Mouse (Mus musculus) neural tube, embryonic 11.5 days (tissue): ENCODE data around the gene Fgf7. TPM values are rescaled to one million over a fixed set of nuclear protein-coding genes. Genes with fewer than 3 reads are reported as not detected.

ENCODE experiments used
- ATAC-seq: fragments of 200-750 bp; cut with Nextera tagmentation; 2 replicates; pipeline ENCODE4 v1.8.0; 2017; ENCODE audit warnings: moderate number of reproducible peaks, mild to moderate bottlenecking, moderate TSS enrichment, moderate library complexity; ENCODE audit not compliant: insufficient read depth, low FRiP score, low TSS enrichment
- DNase-seq: peaks from one replicate; pipeline ENCODE4 v3.0.0-alpha.2; 2015; ENCODE audit warnings: low spot score
- H3K27ac ChIP-seq: fragments of 300-500 bp; sonication (generic); 2 replicates; pipeline ENCODE4 v1.5.1; 2014; ENCODE audit warnings: low read depth, mild to moderate bottlenecking, low read length
- H3K27me3 ChIP-seq: fragments of 300-500 bp; sonication (generic); 2 replicates; pipeline ENCODE4 v1.6.1; 2014; ENCODE audit warnings: mild to moderate bottlenecking, low read length, mixed read lengths; ENCODE audit not compliant: control insufficient read depth, insufficient read depth
- H3K36me3 ChIP-seq: fragments of 300-500 bp; sonication (generic); 2 replicates; pipeline ENCODE4 v1.6.1; 2014; ENCODE audit warnings: mild to moderate bottlenecking, low read length, moderate library complexity, mixed read lengths; ENCODE audit not compliant: control insufficient read depth, insufficient read depth
- H3K4me1 ChIP-seq: fragments of 300-500 bp; sonication (generic); 2 replicates; pipeline ENCODE4 v1.6.1; 2014; ENCODE audit warnings: low read length, mixed read lengths; ENCODE audit not compliant: control insufficient read depth, insufficient read depth
- H3K4me2 ChIP-seq: fragments of 300-500 bp; sonication (generic); 2 replicates; pipeline ENCODE4 v1.6.1; 2014; ENCODE audit warnings: low read depth, mild to moderate bottlenecking, moderate library complexity
- H3K4me3 ChIP-seq: fragments of 300-500 bp; sonication (generic); 2 replicates; pipeline ENCODE4 v1.5.1; 2014; ENCODE audit warnings: low read depth, low read length
- H3K9ac ChIP-seq: fragments of 300-500 bp; sonication (generic); 2 replicates; pipeline ENCODE4 v1.6.1; 2014; ENCODE audit warnings: mild to moderate bottlenecking, low read length
- H3K9me3 ChIP-seq: fragments of 300-500 bp; sonication (generic); 2 replicates; pipeline ENCODE4 v1.6.1; 2016; ENCODE audit warnings: low read length; ENCODE audit not compliant: control insufficient read depth
- WGBS: fragments of 180-500 bp; shearing (Covaris S2); extraction: QIAGEN DNeasy Blood & Tissue Kit; methylation state at CpG from one replicate; pipeline ENCODE4 v1.1.7; 2014; 5-methylcytosine and 5-hydroxymethylcytosine counted together
- polyA plus RNA-seq: library from polyadenylated mRNA; unstranded; fragments of >200 nt; fragmentation: Nextera tagmentation; extraction: Ambion mirVana; gene quantifications from 2 replicates; pipeline ENCODE4 v1.2.1, GENCODE M21; 2014

Gene Fgf7
- polyA plus RNA-seq, 1 experiment from 2014 or later = 0.50 TPM

GRCm38 (mm10) chr2:126052749-126053557 lies 18.5 kb downstream of the Fgf7 start:
- Histone ChIP-seq H3K4me2 (no peak overlapping the region), H3K9ac (no peak overlapping the region), H3K27me3 (no peaks in the 10 kb centered on the region), H3K27ac (0 out of 2 replicates have a peak overlapping the region, but pooled peaks have one; percentile 15), H3K9me3 (no peaks in the 10 kb centered on the region), H3K4me1 (peaks cover 7% of the 10 kb centered on the region), H3K36me3 (no peaks in the 10 kb centered on the region), H3K4me3 (no peak overlapping the region)
- DNase-seq (peak; percentile 35), ATAC-seq (peak; percentile 61)
- 36% methylated on average over 6 of the region's 6 CpGs for WGBS

GRCm38 (mm10) chr2:126053657-126054056 lies 19.2 kb downstream of the Fgf7 start:
- WGBS = 65% methylated on average over 5 of the region's 5 CpGs
- no peak overlapping the region for H3K4me2 ChIP-seq

GRCm38 (mm10) chr2:126060595-126060994 lies 26.1 kb downstream of the Fgf7 start:
- no peak overlapping the region for H3K9ac ChIP-seq
- no peak overlapping the region for H3K4me2 ChIP-seq
- H3K27ac ChIP-seq = no peak overlapping the region
- 70% methylated on average over 4 of the region's 4 CpGs for WGBS
- no peak for DNase-seq
- H3K9me3 ChIP-seq = no peaks in the 10 kb centered on the region
- H3K36me3 ChIP-seq = no peaks in the 10 kb centered on the region
- ATAC-seq = no peak
- H3K27me3 ChIP-seq = no peaks in the 10 kb centered on the region
- no peak overlapping the region for H3K4me3 ChIP-seq
- H3K4me1 ChIP-seq = no peaks in the 10 kb centered on the region

More at GRCm38 (mm10) chr2:126053657-126054056, 19.2 kb downstream of the Fgf7 start:
- ATAC-seq = no peak
- H3K27me3 ChIP-seq = no peaks in the 10 kb centered on the region
- H3K36me3 ChIP-seq = no peaks in the 10 kb centered on the region
- no peak overlapping the region for H3K4me3 ChIP-seq
- no peaks in the 10 kb centered on the region for H3K9me3 ChIP-seq
- no peak overlapping the region for H3K9ac ChIP-seq
- no peak overlapping the region for H3K27ac ChIP-seq
- H3K4me1 ChIP-seq = peaks cover 7% of the 10 kb centered on the region
- DNase-seq = no peak

GRCm38 (mm10) chr2:126061037-126061773 lies 26.7 kb downstream of the Fgf7 start:
- H3K36me3 ChIP-seq = no peaks in the 10 kb centered on the region
- H3K4me3 ChIP-seq = no peak overlapping the region
- no peak overlapping the region for H3K9ac ChIP-seq
- no peak overlapping the region for H3K27ac ChIP-seq
- no peak for ATAC-seq
- no peaks in the 10 kb centered on the region for H3K4me1 ChIP-seq
- no peaks in the 10 kb centered on the region for H3K27me3 ChIP-seq
- 88% methylated on average over 17 of the region's 17 CpGs for WGBS
- DNase-seq = peak; percentile 12
- no peak overlapping the region for H3K4me2 ChIP-seq
- no peaks in the 10 kb centered on the region for H3K9me3 ChIP-seq

- ATAC-seq (no peak), DNase-seq (no peak)
- Histone ChIP-seq H3K36me3 (no peaks in the 10 kb centered on the region), H3K9ac (no peak overlapping the region), H3K27ac (no peak overlapping the region), H3K4me3 (no peak overlapping the region), H3K9me3 (no peaks in the 10 kb centered on the region), H3K4me2 (no peak overlapping the region), H3K27me3 (no peaks in the 10 kb centered on the region), H3K4me1 (no peaks in the 10 kb centered on the region)
- 88% methylated on average over 7 of the region's 7 CpGs for WGBS
Observed at GRCm38 (mm10) chr2:126062876-126063275, 28.4 kb downstream of the Fgf7 start.

- H3K4me2 ChIP-seq = no peak overlapping the region
- no peaks in the 10 kb centered on the region for H3K4me1 ChIP-seq
- H3K27ac ChIP-seq = no peak overlapping the region
- ATAC-seq = no peak
- no peak overlapping the region for H3K4me3 ChIP-seq
- H3K27me3 ChIP-seq = no peaks in the 10 kb centered on the region
- 50% methylated on average over 2 of the region's 2 CpGs for WGBS
- H3K36me3 ChIP-seq = no peaks in the 10 kb centered on the region
- no peaks in the 10 kb centered on the region for H3K9me3 ChIP-seq
- no peak for DNase-seq
- no peak overlapping the region for H3K9ac ChIP-seq
Observed at GRCm38 (mm10) chr2:126064814-126065213, 30.4 kb downstream of the Fgf7 start.

GRCm38 (mm10) chr2:126065303-126065856 lies 30.9 kb downstream of the Fgf7 start:
- Histone ChIP-seq H3K9ac (no peak overlapping the region), H3K4me1 (no peaks in the 10 kb centered on the region), H3K4me2 (no peak overlapping the region), H3K27ac (no peak overlapping the region), H3K36me3 (no peaks in the 10 kb centered on the region), H3K27me3 (no peaks in the 10 kb centered on the region), H3K9me3 (no peaks in the 10 kb centered on the region), H3K4me3 (no peak overlapping the region)
- ATAC-seq (no peak), DNase-seq (no peak)
- WGBS = 91% methylated on average over 3 of the region's 3 CpGs

GRCm38 (mm10) chr2:126069740-126070139 lies 35.3 kb downstream of the Fgf7 start:
- no peak overlapping the region for H3K27ac ChIP-seq
- ATAC-seq (no peak), DNase-seq (no peak)
- H3K4me3 ChIP-seq = no peak overlapping the region
- no peak overlapping the region for H3K9ac ChIP-seq
- no peaks in the 10 kb centered on the region for H3K36me3 ChIP-seq
- 81% methylated on average over 1 of the region's 1 CpGs for WGBS
- H3K4me2 ChIP-seq = no peak overlapping the region
- no peaks in the 10 kb centered on the region for H3K9me3 ChIP-seq
- no peaks in the 10 kb centered on the region for H3K4me1 ChIP-seq
- no peaks in the 10 kb centered on the region for H3K27me3 ChIP-seq
